Mouse (Mus musculus): ENCODE results near the gene Mob3c. TPM values are rescaled to one million over a fixed set of nuclear protein-coding genes. Genes with fewer than 3 reads are reported as not detected.

Mob3c gene
- polyA plus RNA-seq, 1 experiment from 2014 or later: 6.0 TPM

GRCm38 (mm10) chr4:115869512-115870210 lies 41.8 kb downstream of the Mob3c start:
- WGBS: 13% methylated on average over 16 of the region's 16 CpGs
- Histone ChIP-seq H3K27me3 (ENCODE audit: control insufficient read depth, insufficient read depth, low read length) (no peaks in the 10 kb centered on the region), H3K9me3 (ENCODE audit: control insufficient read depth, low read length) (no peaks in the 10 kb centered on the region), H3K4me1 (ENCODE audit: control insufficient read depth, insufficient read depth, low read length) (peaks cover 18% of the 10 kb centered on the region), H3K4me3 (ENCODE audit: low read depth, low read length) (no peak overlapping the region), H3K27ac (replicated peaks; ENCODE audit: low read depth, low read length) (no peak overlapping the region), H3K36me3 (ENCODE audit: control insufficient read depth, insufficient read depth, low read length) (no peaks in the 10 kb centered on the region; the same call in 1 of the 2 replicates), H3K4me2 (ENCODE audit: low read depth, severe bottlenecking) (no peak overlapping the region), H3K9ac (ENCODE audit: low read length) (no peak overlapping the region)
- ATAC-seq (ENCODE audit: insufficient number of reproducible peaks, low FRiP score, low TSS enrichment, low read depth) (no peak), DNase-seq (ENCODE audit: low spot score) (no peak)

- no peak for ATAC-seq (ENCODE audit: insufficient number of reproducible peaks, low FRiP score, low TSS enrichment, low read depth)
- H3K9ac ChIP-seq (ENCODE audit: low read length): no peak overlapping the region
- 87% methylated on average over 3 of the region's 3 CpGs for WGBS
- no peaks in the 10 kb centered on the region for H3K9me3 ChIP-seq (ENCODE audit: control insufficient read depth, low read length)
- H3K27ac ChIP-seq (replicated peaks; ENCODE audit: low read depth, low read length): no peak overlapping the region
- no peak overlapping the region for H3K4me2 ChIP-seq (ENCODE audit: low read depth, severe bottlenecking)
- H3K4me1 ChIP-seq (ENCODE audit: control insufficient read depth, insufficient read depth, low read length): peaks cover 19% of the 10 kb centered on the region
- no peak overlapping the region for H3K4me3 ChIP-seq (ENCODE audit: low read depth, low read length)
- H3K36me3 ChIP-seq (ENCODE audit: control insufficient read depth, insufficient read depth, low read length): no peaks in the 10 kb centered on the region; the same call in 1 of the 2 replicates
- no peaks in the 10 kb centered on the region for H3K27me3 ChIP-seq (ENCODE audit: control insufficient read depth, insufficient read depth, low read length)
- no peak for DNase-seq (ENCODE audit: low spot score)
These were observed 45.3 kb downstream of the Mob3c start for GRCm38 (mm10) chr4:115873231-115873630.

- H3K27me3 ChIP-seq (ENCODE audit: control insufficient read depth, insufficient read depth, low read length): no peaks in the 10 kb centered on the region
- peak; percentile 37 for DNase-seq (ENCODE audit: low spot score)
- peaks cover 10% of the 10 kb centered on the region for H3K4me1 ChIP-seq (ENCODE audit: control insufficient read depth, insufficient read depth, low read length)
- ATAC-seq (ENCODE audit: insufficient number of reproducible peaks, low FRiP score, low TSS enrichment, low read depth): no peak
- peak overlapping the region; percentile 13; the same call in 1 of the 2 replicates for H3K4me2 ChIP-seq (ENCODE audit: low read depth, severe bottlenecking)
- no peaks in the 10 kb centered on the region for H3K36me3 ChIP-seq (ENCODE audit: control insufficient read depth, insufficient read depth, low read length)
- WGBS: under 1% methylated on average over 11 of the region's 11 CpGs
- no peaks in the 10 kb centered on the region for H3K9me3 ChIP-seq (ENCODE audit: control insufficient read depth, low read length)
- H3K9ac ChIP-seq (ENCODE audit: low read length): no peak overlapping the region
- no peak overlapping the region for H3K27ac ChIP-seq (replicated peaks; ENCODE audit: low read depth, low read length)
- H3K4me3 ChIP-seq (ENCODE audit: low read depth, low read length): no peak overlapping the region
These were observed 50.4 kb downstream of the Mob3c start for GRCm38 (mm10) chr4:115878216-115878678.

- no peak for DNase-seq (ENCODE audit: low spot score)
- Histone ChIP-seq H3K27ac (replicated peaks; ENCODE audit: low read depth, low read length) (no peak overlapping the region), H3K9ac (ENCODE audit: low read length) (no peak overlapping the region), H3K9me3 (ENCODE audit: control insufficient read depth, low read length) (no peaks in the 10 kb centered on the region), H3K4me1 (ENCODE audit: control insufficient read depth, insufficient read depth, low read length) (peaks cover 10% of the 10 kb centered on the region), H3K27me3 (ENCODE audit: control insufficient read depth, insufficient read depth, low read length) (no peaks in the 10 kb centered on the region), H3K4me3 (ENCODE audit: low read depth, low read length) (no peak overlapping the region), H3K4me2 (ENCODE audit: low read depth, severe bottlenecking) (no peak overlapping the region), H3K36me3 (ENCODE audit: control insufficient read depth, insufficient read depth, low read length) (no peaks in the 10 kb centered on the region)
- ATAC-seq (ENCODE audit: insufficient number of reproducible peaks, low FRiP score, low TSS enrichment, low read depth): no peak
- 45% methylated on average over 9 of the region's 9 CpGs for WGBS
These were observed 50.9 kb downstream of the Mob3c start for GRCm38 (mm10) chr4:115878828-115879227.

GRCm38 (mm10) chr4:115881183-115881582 lies 53.3 kb downstream of the Mob3c start:
- Histone ChIP-seq H3K9me3 (ENCODE audit: control insufficient read depth, low read length) (no peaks in the 10 kb centered on the region), H3K9ac (ENCODE audit: low read length) (no peak overlapping the region), H3K4me2 (ENCODE audit: low read depth, severe bottlenecking) (no peak overlapping the region), H3K4me3 (ENCODE audit: low read depth, low read length) (no peak overlapping the region), H3K27ac (replicated peaks; ENCODE audit: low read depth, low read length) (no peak overlapping the region), H3K27me3 (ENCODE audit: control insufficient read depth, insufficient read depth, low read length) (no peaks in the 10 kb centered on the region), H3K4me1 (ENCODE audit: control insufficient read depth, insufficient read depth, low read length) (peaks cover 10% of the 10 kb centered on the region), H3K36me3 (ENCODE audit: control insufficient read depth, insufficient read depth, low read length) (no peaks in the 10 kb centered on the region)
- ATAC-seq (ENCODE audit: insufficient number of reproducible peaks, low FRiP score, low TSS enrichment, low read depth) (no peak), DNase-seq (ENCODE audit: low spot score) (no peak)
- WGBS: 20% methylated on average over 1 of the region's 1 CpGs

- H3K27ac ChIP-seq (replicated peaks; ENCODE audit: low read depth, low read length): no peak overlapping the region
These were observed 54.3 kb downstream of the Mob3c start for GRCm38 (mm10) chr4:115882195-115882594.

GRCm38 (mm10) chr4:115884022-115884421 lies 56.1 kb downstream of the Mob3c start, which contains the start of gene Kncn:
Gene Kncn (plus strand): TSS chr4:115884400.
- 0 out of 2 replicates have a peak, but pooled peaks cover 3% of the 10 kb centered on the region for H3K27me3 ChIP-seq (ENCODE audit: control insufficient read depth, insufficient read depth, low read length)
- no peak within 1 kb of the TSS for H3K4me2 ChIP-seq (ENCODE audit: low read depth, severe bottlenecking)
- H3K4me3 ChIP-seq (ENCODE audit: low read depth, low read length): no peak within 1 kb of the TSS
- no peaks in the 10 kb centered on the region for H3K4me1 ChIP-seq (ENCODE audit: control insufficient read depth, insufficient read depth, low read length)
- H3K9me3 ChIP-seq (ENCODE audit: control insufficient read depth, low read length): no peaks in the 10 kb centered on the region
- ATAC-seq (ENCODE audit: insufficient number of reproducible peaks, low FRiP score, low TSS enrichment, low read depth) (no peak), DNase-seq (ENCODE audit: low spot score) (no peak)
- no peaks in the 10 kb centered on the region for H3K36me3 ChIP-seq (ENCODE audit: control insufficient read depth, insufficient read depth, low read length)
- H3K27ac ChIP-seq (replicated peaks; ENCODE audit: low read depth, low read length): no peak within 1 kb of the TSS
- WGBS: 78% methylated on average over 6 of the region's 6 CpGs
- H3K9ac ChIP-seq (ENCODE audit: low read length): no peak within 1 kb of the TSS

More at GRCm38 (mm10) chr4:115882195-115882594, 54.3 kb downstream of the Mob3c start:
- no peak for DNase-seq (ENCODE audit: low spot score)
- Histone ChIP-seq H3K9ac (ENCODE audit: low read length) (no peak overlapping the region), H3K4me3 (ENCODE audit: low read depth, low read length) (no peak overlapping the region), H3K36me3 (ENCODE audit: control insufficient read depth, insufficient read depth, low read length) (no peaks in the 10 kb centered on the region), H3K9me3 (ENCODE audit: control insufficient read depth, low read length) (no peaks in the 10 kb centered on the region), H3K4me1 (ENCODE audit: control insufficient read depth, insufficient read depth, low read length) (peaks cover 10% of the 10 kb centered on the region), H3K27me3 (ENCODE audit: control insufficient read depth, insufficient read depth, low read length) (no peaks in the 10 kb centered on the region), H3K4me2 (ENCODE audit: low read depth, severe bottlenecking) (no peak overlapping the region)
- WGBS: 60% methylated on average over 4 of the region's 4 CpGs
- no peak for ATAC-seq (ENCODE audit: insufficient number of reproducible peaks, low FRiP score, low TSS enrichment, low read depth)
